Mouse (Mus musculus) bone marrow, adult 2 months (tissue): ENCODE results near the gene Tsc22d4.

Experiments used
- CTCF ChIP-seq: fragments of 200-500 bp; IDR thresholded peaks from 2 replicates; pipeline ENCODE4 v1.5.1; 2011; ENCODE audit warnings: low read length, control low read depth; ENCODE audit not compliant: control insufficient read depth, insufficient read depth
- POLR2A ChIP-seq: fragments of 200-500 bp; IDR thresholded peaks from 2 replicates; pipeline ENCODE4 v1.6.1; 2011; ENCODE audit warnings: low read depth, mild to moderate bottlenecking, control low read depth, low read length, borderline replicate concordance; ENCODE audit not compliant: control insufficient read depth

DNA sequence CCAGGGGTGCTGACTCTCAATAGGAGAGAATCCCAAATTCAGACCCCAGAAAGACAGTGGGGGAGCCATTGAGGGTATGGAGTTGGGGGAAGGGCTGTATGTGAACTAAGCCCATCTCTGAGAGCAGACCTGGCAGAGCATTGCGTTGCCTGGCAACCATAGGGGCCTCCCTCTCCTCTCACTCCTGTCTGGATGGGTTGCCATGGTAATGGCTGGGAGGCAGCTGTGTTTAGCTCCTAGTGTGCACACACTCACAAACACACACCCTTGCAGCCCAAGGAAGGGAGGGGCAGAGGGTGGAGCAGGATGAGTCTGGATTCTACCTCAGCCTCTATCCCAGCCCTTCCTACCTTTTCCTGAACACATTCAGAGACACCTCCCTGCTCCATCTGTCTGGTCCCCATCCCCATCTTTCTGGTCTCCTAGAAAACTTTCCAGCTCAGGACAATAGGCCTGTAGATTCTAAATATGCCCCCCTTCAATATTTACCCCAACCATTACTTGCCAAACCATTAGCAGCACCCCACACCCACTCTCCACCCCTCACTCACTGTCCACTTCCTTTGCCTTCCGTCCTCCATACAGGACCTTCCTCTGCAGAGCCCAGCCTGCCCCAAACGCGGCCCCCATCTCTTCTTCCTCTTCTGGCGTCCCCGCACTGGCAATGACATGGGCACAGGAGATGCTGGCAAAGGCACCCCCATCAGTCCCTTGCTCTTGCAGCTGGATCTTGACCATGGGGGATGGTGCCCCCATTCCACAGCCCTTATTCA is 11.1 kb upstream of the Tsc22d4 start:
- TF ChIP-seq CTCF (no peak), POLR2A (no peak)
